Mouse (Mus musculus): Measurements from ENCODE around the gene Srgap2.

DNA sequence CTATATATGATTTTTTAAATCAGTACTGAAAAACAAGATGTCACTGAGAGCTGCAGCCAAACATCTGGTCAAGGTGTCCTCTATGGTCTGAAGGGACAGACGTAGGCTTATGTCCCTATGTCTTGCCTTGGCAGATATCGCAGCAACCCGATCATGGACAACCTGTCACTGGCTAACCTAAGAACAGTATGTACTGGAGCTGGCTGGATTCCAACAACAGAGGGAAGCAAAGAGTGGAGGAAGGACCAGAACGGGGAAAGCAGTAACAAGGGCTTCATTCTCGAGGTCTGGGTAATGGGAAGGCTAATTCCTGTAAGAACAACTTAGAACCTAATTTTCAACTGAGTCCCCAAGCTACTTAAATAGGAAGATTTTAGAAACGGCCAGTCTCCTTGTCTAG is 238.2 kb downstream of the Srgap2 start:
- TF ChIP-seq CTCF (IDR thresholded peaks at IDR 0.05; ENCODE audit: low read depth, low read length) (no peak), POLR2A (IDR thresholded peaks at IDR 0.05; ENCODE audit: borderline replicate concordance, low read depth, low read length) (no peak)

Data from bone marrow macrophage, adult 2 months (primary cell).